Mouse (Mus musculus): Measurements from ENCODE around the gene Bricd5. TPM values are rescaled to one million over a fixed set of nuclear protein-coding genes. Genes with fewer than 3 reads are reported as not detected.

Gene Bricd5
- polyA plus RNA-seq, 1 experiment from 2014 or later, result 0.28 TPM

GRCm38 (mm10) chr17:24494627-24495335 is 21.1 kb downstream of the Bricd5 start:
- no peak overlapping the region for H3K27ac ChIP-seq

DNA sequence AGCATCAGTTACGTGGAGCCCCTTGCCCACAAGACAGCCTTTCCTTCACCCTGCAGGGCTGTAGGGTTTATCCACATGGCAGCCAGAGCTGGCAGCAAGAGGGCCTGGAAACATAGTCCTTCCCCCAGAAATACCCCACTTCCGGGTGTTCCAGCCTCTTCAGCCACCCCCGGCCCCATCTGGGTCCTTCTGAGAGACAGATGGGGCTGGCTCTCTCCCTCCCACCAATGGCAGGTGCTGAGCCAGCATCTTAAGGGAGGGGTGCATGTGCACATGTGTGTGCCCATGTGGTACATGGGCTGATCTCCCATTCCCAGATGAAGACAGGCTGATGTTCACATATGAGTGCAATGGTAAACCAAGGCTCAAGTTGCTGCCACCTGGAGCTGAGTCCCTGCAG is 21.8 kb downstream of the Bricd5 start:
- Histone ChIP-seq H3K9me3 (no peaks in the 10 kb centered on the region), H3K36me3 (peaks cover 36% of the 10 kb centered on the region), H3K27ac (no peak overlapping the region), H3K4me3 (no peak overlapping the region), H3K9ac (peak overlapping the region; percentile 13; the same call in 1 of the 2 replicates), H3K27me3 (replicated peaks) (no peaks in the 10 kb centered on the region), H3K4me1 (peaks cover 5% of the 10 kb centered on the region), H3K4me2 (replicated peaks) (no peak overlapping the region)
- 84% methylated on average over 3 of the region's 3 CpGs for WGBS
- ATAC-seq (ENCODE audit: low FRiP score, low read depth), result no peak

More at GRCm38 (mm10) chr17:24494627-24495335, 21.1 kb downstream of the Bricd5 start:
- no peak overlapping the region for H3K9ac ChIP-seq
- peaks cover 33% of the 10 kb centered on the region for H3K36me3 ChIP-seq
- peaks cover 11% of the 10 kb centered on the region for H3K4me1 ChIP-seq
- no peak overlapping the region for H3K4me2 ChIP-seq (replicated peaks)
- H3K27me3 ChIP-seq (replicated peaks), result no peaks in the 10 kb centered on the region
- no peaks in the 10 kb centered on the region for H3K9me3 ChIP-seq
- WGBS, result 37% methylated on average over 2 of the region's 2 CpGs
- ATAC-seq (ENCODE audit: low FRiP score, low read depth), result no peak
- H3K4me3 ChIP-seq, result no peak overlapping the region

- Histone ChIP-seq H3K9ac (no peak overlapping the region), H3K4me1 (no peaks in the 10 kb centered on the region), H3K36me3 (peaks cover 42% of the 10 kb centered on the region), H3K27me3 (replicated peaks) (no peaks in the 10 kb centered on the region), H3K4me3 (no peak overlapping the region), H3K4me2 (replicated peaks) (no peak overlapping the region), H3K27ac (no peak overlapping the region), H3K9me3 (no peaks in the 10 kb centered on the region)
- no peak for ATAC-seq (ENCODE audit: low FRiP score, low read depth)
- 78% methylated on average over 1 of the region's 1 CpGs for WGBS
Measured at GRCm38 (mm10) chr17:24496026-24496425, 22.3 kb downstream of the Bricd5 start.

- WGBS, result 46% methylated on average over 11 of the region's 11 CpGs
- peaks cover 81% of the 10 kb centered on the region for H3K36me3 ChIP-seq
- no peak for ATAC-seq (ENCODE audit: low FRiP score, low read depth)
Measured at GRCm38 (mm10) chr17:24502208-24502607, 28.5 kb downstream of the Bricd5 start.

DNA sequence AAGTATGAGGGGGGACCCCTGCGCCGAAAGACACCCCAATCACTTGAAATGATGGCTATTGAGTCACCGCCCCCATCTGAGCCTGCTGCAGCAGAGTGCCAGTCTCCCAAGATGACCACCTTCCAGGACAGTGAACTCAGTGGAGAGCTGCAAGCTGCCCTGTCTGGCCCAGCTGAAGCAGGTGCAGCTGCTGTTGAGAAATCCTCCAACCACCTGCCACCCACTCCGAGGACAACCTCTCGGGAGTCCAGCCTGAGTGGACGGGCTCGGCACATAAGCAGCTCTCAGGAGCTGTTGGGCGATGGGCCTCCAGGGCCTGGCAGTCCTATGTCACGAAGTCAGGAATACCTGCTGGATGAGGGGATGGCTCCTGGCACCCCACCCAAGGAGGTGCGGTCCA is 30.4 kb downstream of the Bricd5 start:
- WGBS, result 96% methylated on average over 10 of the region's 10 CpGs

More at GRCm38 (mm10) chr17:24502208-24502607, 28.5 kb downstream of the Bricd5 start:
- Histone ChIP-seq H3K27me3 (replicated peaks) (0 out of 2 replicates have a peak, but pooled peaks cover 2% of the 10 kb centered on the region), H3K4me2 (replicated peaks) (no peak overlapping the region), H3K4me3 (no peak overlapping the region), H3K4me1 (peaks cover 7% of the 10 kb centered on the region), H3K27ac (no peak overlapping the region), H3K9ac (no peak overlapping the region), H3K9me3 (no peaks in the 10 kb centered on the region)

GRCm38 (mm10) chr17:24505286-24505955 is 31.7 kb downstream of the Bricd5 start:
- H3K4me3 ChIP-seq, result no peak overlapping the region
- H3K27me3 ChIP-seq (replicated peaks), result 0 out of 2 replicates have a peak, but pooled peaks cover 3% of the 10 kb centered on the region
- no peaks in the 10 kb centered on the region for H3K9me3 ChIP-seq
- peaks cover 87% of the 10 kb centered on the region for H3K36me3 ChIP-seq
- ATAC-seq (ENCODE audit: low FRiP score, low read depth), result no peak
- WGBS, result 91% methylated on average over 30 of the region's 30 CpGs
- no peak overlapping the region for H3K9ac ChIP-seq
- H3K27ac ChIP-seq, result no peak overlapping the region
- no peak overlapping the region for H3K4me2 ChIP-seq (replicated peaks)
- peaks cover 7% of the 10 kb centered on the region for H3K4me1 ChIP-seq

More for the DNA sequence above, 30.4 kb downstream of the Bricd5 start:
- H3K4me3 ChIP-seq, result no peak overlapping the region
- 0 out of 2 replicates have a peak, but pooled peaks cover 3% of the 10 kb centered on the region for H3K27me3 ChIP-seq (replicated peaks)
- no peak overlapping the region for H3K9ac ChIP-seq
- H3K4me2 ChIP-seq (replicated peaks), result no peak overlapping the region
- H3K27ac ChIP-seq, result no peak overlapping the region
- H3K4me1 ChIP-seq, result peaks cover 7% of the 10 kb centered on the region
- H3K36me3 ChIP-seq, result peaks cover 82% of the 10 kb centered on the region
- no peaks in the 10 kb centered on the region for H3K9me3 ChIP-seq
- no peak for ATAC-seq (ENCODE audit: low FRiP score, low read depth)

DNA sequence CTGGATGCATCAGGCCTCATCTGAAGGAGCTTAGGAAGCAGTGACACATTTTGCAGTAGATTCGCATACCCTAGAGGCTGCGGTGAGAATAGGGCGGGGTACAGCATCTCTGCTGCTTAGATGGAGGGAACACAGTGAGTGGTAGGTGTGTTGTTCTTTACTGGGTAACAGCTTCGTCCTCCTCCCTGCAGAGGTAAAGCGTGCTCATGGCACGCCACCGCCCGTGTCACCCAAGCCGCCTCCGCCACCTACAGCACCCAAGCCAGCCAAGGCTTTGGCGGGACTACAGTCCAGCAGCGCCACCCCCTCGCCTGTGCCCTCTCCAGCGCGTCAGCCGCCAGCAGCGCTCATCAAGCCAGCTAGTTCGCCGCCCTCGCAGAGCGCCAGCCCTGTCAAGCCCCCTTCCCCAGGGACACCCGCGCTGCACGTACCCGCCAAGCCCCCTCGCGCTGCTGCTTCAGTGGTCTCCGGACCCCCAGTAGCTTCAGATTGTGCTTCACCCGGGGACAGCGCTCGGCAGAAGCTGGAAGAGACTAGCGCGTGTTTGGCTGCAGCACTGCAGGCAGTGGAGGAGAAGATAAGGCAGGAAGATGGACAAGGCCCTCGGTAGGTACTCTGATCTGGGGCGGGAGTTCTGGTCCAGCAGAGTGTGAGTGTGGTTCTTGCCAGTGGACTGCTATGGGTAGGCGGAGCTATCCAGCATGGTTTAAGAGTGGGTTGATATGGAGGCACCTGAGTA is 32.8 kb downstream of the Bricd5 start:
- Histone ChIP-seq H3K4me2 (replicated peaks) (peak overlapping the region; percentile 28), H3K9ac (no peak overlapping the region), H3K27me3 (replicated peaks) (0 out of 2 replicates have a peak, but pooled peaks cover 3% of the 10 kb centered on the region), H3K36me3 (peaks cover 87% of the 10 kb centered on the region), H3K27ac (no peak overlapping the region), H3K9me3 (no peaks in the 10 kb centered on the region), H3K4me3 (no peak overlapping the region), H3K4me1 (peaks cover 7% of the 10 kb centered on the region)
- WGBS, result 29% methylated on average over 36 of the region's 36 CpGs
- ATAC-seq (ENCODE audit: low FRiP score, low read depth), result 0 out of 2 replicates have a peak, but pooled peaks have one; percentile 5

DNA sequence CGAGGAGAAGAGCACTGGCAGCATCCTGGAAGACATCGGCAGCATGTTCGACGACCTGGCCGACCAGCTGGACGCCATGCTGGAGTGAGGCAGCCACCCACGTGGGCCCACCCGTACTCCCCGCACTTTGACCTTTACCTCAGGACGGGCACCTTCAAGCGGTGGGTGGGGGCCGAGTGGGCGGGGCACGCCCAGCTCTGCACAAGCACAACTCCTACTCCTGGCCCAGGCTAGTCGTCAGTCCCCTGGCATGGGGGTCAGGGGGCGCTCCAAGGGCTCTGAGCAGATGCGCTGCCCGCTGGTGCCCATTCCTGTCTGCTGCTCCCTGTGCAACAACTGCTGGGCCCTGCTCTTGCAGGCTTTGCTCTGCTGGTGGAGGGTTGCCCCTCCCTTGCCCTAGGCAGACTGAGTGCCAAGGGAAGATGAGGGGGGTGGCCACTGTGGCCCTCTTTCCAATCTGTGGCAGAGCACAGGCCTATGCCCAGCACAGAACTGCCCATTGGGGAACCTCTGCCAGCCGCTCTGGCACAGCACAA is 33.5 kb downstream of the Bricd5 start:
- Histone ChIP-seq H3K4me3 (no peak overlapping the region), H3K36me3 (peaks cover 87% of the 10 kb centered on the region)

GRCm38 (mm10) chr17:24507806-24508460 is 34.2 kb downstream of the Bricd5 start:
- Histone ChIP-seq H3K9me3 (no peaks in the 10 kb centered on the region), H3K27ac (no peak overlapping the region), H3K36me3 (peaks cover 86% of the 10 kb centered on the region), H3K4me3 (no peak overlapping the region), H3K4me1 (peaks cover 7% of the 10 kb centered on the region), H3K27me3 (replicated peaks) (0 out of 2 replicates have a peak, but pooled peaks cover 3% of the 10 kb centered on the region), H3K9ac (no peak overlapping the region), H3K4me2 (replicated peaks) (no peak overlapping the region)
- 88% methylated on average over 12 of the region's 12 CpGs for WGBS
- no peak for ATAC-seq (ENCODE audit: low FRiP score, low read depth)

More for the DNA sequence above, 33.5 kb downstream of the Bricd5 start:
- peaks cover 7% of the 10 kb centered on the region for H3K4me1 ChIP-seq
- H3K9me3 ChIP-seq, result no peaks in the 10 kb centered on the region
- H3K9ac ChIP-seq, result no peak overlapping the region
- H3K27me3 ChIP-seq (replicated peaks), result 0 out of 2 replicates have a peak, but pooled peaks cover 3% of the 10 kb centered on the region
- ATAC-seq (ENCODE audit: low FRiP score, low read depth), result 0 out of 2 replicates have a peak, but pooled peaks have one; percentile 10
- no peak overlapping the region for H3K27ac ChIP-seq
- 59% methylated on average over 19 of the region's 19 CpGs for WGBS
- no peak overlapping the region for H3K4me2 ChIP-seq (replicated peaks)

DNA sequence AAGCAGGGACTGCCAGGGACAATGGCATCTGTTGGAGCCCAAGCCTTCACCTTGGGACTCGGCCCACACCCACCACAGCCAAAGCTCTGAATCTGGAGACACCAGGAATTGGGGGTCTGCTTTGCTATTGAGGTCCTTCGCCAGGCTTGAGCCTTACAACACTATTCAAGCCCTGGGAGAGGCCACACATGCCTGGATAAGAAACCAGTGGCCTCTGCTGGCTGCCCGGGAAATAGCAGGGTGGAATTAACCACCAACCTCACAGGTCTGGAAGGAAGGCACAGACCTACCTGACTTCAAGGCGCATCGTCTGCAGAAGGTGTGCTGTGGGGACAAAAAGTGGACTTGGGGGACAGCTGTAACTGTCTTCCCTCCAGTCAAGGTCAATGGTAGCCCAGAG is 39.9 kb downstream of the Bricd5 start:
- Histone ChIP-seq H3K4me2 (replicated peaks) (0 out of 2 replicates have a peak overlapping the region, but pooled peaks have one; percentile 7), H3K9ac (no peak overlapping the region), H3K4me3 (no peak overlapping the region), H3K27me3 (replicated peaks) (no peaks in the 10 kb centered on the region), H3K4me1 (no peaks in the 10 kb centered on the region; the same call in 1 of the 2 replicates), H3K27ac (no peak overlapping the region), H3K9me3 (no peaks in the 10 kb centered on the region), H3K36me3 (peaks cover 93% of the 10 kb centered on the region)
- 64% methylated on average over 5 of the region's 5 CpGs for WGBS
- ATAC-seq (ENCODE audit: low FRiP score, low read depth), result no peak

All from neural tube, embryonic 12.5 days (tissue).